Mouse (Mus musculus) limb, embryonic 15.5 days (tissue): ENCODE measurements around the gene Doc2g. TPM values are rescaled to one million over a fixed set of nuclear protein-coding genes. Genes with fewer than 3 reads are reported as not detected.
"Not testable (repeated sequence)": the region's sequence is repeated elsewhere in the genome, so short reads cannot be mapped to it uniquely, and the experiment has no call there.

Source experiments
- ATAC-seq: fragments of 200-750 bp; cut with Nextera tagmentation; 2 replicates; pipeline ENCODE4 v1.8.0; 2017; ENCODE audit warnings: low read depth, moderate TSS enrichment; ENCODE audit not compliant: insufficient number of reproducible peaks, low FRiP score, low TSS enrichment
- H3K27ac ChIP-seq: fragments of 300-500 bp; sonication (generic); 2 replicates; pipeline ENCODE4 v1.5.1; 2015; ENCODE audit warnings: moderate library complexity, mild to moderate bottlenecking, inconsistent platforms
- H3K27me3 ChIP-seq: fragments of 300-500 bp; sonication (generic); 2 replicates; pipeline ENCODE4 v1.6.1; 2015; ENCODE audit warnings: inconsistent platforms
- H3K36me3 ChIP-seq: fragments of 300-500 bp; sonication (generic); 2 replicates; pipeline ENCODE4 v1.6.1; 2015; ENCODE audit warnings: inconsistent platforms
- H3K4me1 ChIP-seq: fragments of 300-500 bp; sonication (generic); 2 replicates; pipeline ENCODE4 v1.6.1; 2015; ENCODE audit warnings: inconsistent platforms
- H3K4me2 ChIP-seq: fragments of 300-500 bp; sonication (generic); 2 replicates; pipeline ENCODE4 v1.6.1; 2015; ENCODE audit warnings: mild to moderate bottlenecking, inconsistent platforms
- H3K4me3 ChIP-seq: fragments of 300-500 bp; sonication (generic); 2 replicates; pipeline ENCODE4 v1.5.1; 2015; ENCODE audit warnings: mild to moderate bottlenecking, inconsistent platforms
- H3K9ac ChIP-seq: fragments of 300-500 bp; sonication (generic); 2 replicates; pipeline ENCODE4 v1.6.1; 2015; ENCODE audit warnings: inconsistent platforms
- H3K9me3 ChIP-seq: fragments of 300-500 bp; sonication (generic); 2 replicates; pipeline ENCODE4 v1.6.1; 2016; ENCODE audit warnings: inconsistent platforms
- WGBS: fragments of 180-500 bp; shearing (Covaris S2); methylation state at CpG from one replicate; pipeline ENCODE4 v1.1.7; 2015; 5-methylcytosine and 5-hydroxymethylcytosine counted together
- polyA plus RNA-seq: library from polyadenylated mRNA; unstranded; fragments of >200 nt; fragmentation: Nextera tagmentation; extraction: Ambion mirVana; gene quantifications from 2 replicates; pipeline ENCODE4 v1.2.1, GENCODE M21; 2015

Doc2g gene
- polyA plus RNA-seq, 1 experiment from 2014 or later: 4.4 TPM

GRCm38 (mm10) chr19:4045966-4046865 lies 43.1 kb downstream of the Doc2g start, which contains the start of gene Gstp2:
Gene Gstp2 (minus strand): TSS chr19:4046023.
- peak within 1 kb of the TSS; percentile 67 for H3K27ac ChIP-seq
- peak within 1 kb of the TSS; percentile 8 for H3K4me3 ChIP-seq
- 44% methylated on average over 16 of the region's 16 CpGs for WGBS
- H3K4me2 ChIP-seq: peak within 1 kb of the TSS; percentile 19
- H3K27me3 ChIP-seq: no peaks in the 10 kb centered on the region
- H3K9ac ChIP-seq: no peak within 1 kb of the TSS
- H3K36me3 ChIP-seq: no peaks in the 10 kb centered on the region
- ATAC-seq: no peak
- peaks cover 9% of the 10 kb centered on the region for H3K4me1 ChIP-seq
- no peaks in the 10 kb centered on the region for H3K9me3 ChIP-seq

- Histone ChIP-seq H3K27ac (no peak overlapping the region; the same call in 1 of the 2 replicates), H3K9ac (no peak overlapping the region), H3K36me3 (no peaks in the 10 kb centered on the region), H3K9me3 (no peaks in the 10 kb centered on the region), H3K27me3 (no peaks in the 10 kb centered on the region), H3K4me3 (no peak overlapping the region), H3K4me1 (peaks cover 9% of the 10 kb centered on the region), H3K4me2 (no peak overlapping the region)
- no peak for ATAC-seq
- 73% methylated on average over 8 of the region's 8 CpGs for WGBS
Observed at GRCm38 (mm10) chr19:4046866-4047254, 43.7 kb downstream of the Doc2g start.

GRCm38 (mm10) chr19:4047859-4048258 lies 44.7 kb downstream of the Doc2g start:
- no peaks in the 10 kb centered on the region for H3K36me3 ChIP-seq
- no peak overlapping the region for H3K27ac ChIP-seq
- H3K9me3 ChIP-seq: no peaks in the 10 kb centered on the region
- H3K9ac ChIP-seq: no peak overlapping the region
- H3K4me3 ChIP-seq: no peak overlapping the region
- H3K4me1 ChIP-seq: peaks cover 9% of the 10 kb centered on the region
- ATAC-seq: no peak
- WGBS: 18% methylated on average over 4 of the region's 4 CpGs
- no peaks in the 10 kb centered on the region for H3K27me3 ChIP-seq
- H3K4me2 ChIP-seq: no peak overlapping the region

GRCm38 (mm10) chr19:4049069-4049468 lies 46.0 kb downstream of the Doc2g start:
- not testable (repeated sequence) for H3K4me1 ChIP-seq, H3K4me3 ChIP-seq, H3K27ac ChIP-seq, H3K9ac ChIP-seq, H3K4me2 ChIP-seq, H3K27me3 ChIP-seq, H3K36me3 ChIP-seq, H3K9me3 ChIP-seq, ATAC-seq
- WGBS: 84% methylated on average over 5 of the region's 5 CpGs

- ATAC-seq: no peak
- H3K27me3 ChIP-seq: no peaks in the 10 kb centered on the region
- H3K36me3 ChIP-seq: no peaks in the 10 kb centered on the region
- no peak overlapping the region for H3K27ac ChIP-seq
- H3K4me3 ChIP-seq: no peak overlapping the region
- 94% methylated on average over 5 of the region's 5 CpGs for WGBS
- no peak overlapping the region for H3K9ac ChIP-seq
- no peaks in the 10 kb centered on the region for H3K9me3 ChIP-seq
- no peak overlapping the region for H3K4me2 ChIP-seq
- H3K4me1 ChIP-seq: peaks cover 5% of the 10 kb centered on the region
Observed at GRCm38 (mm10) chr19:4051016-4051415, 47.9 kb downstream of the Doc2g start.

- peaks cover 3% of the 10 kb centered on the region; the same call in 1 of the 2 replicates for H3K4me1 ChIP-seq
- H3K4me3 ChIP-seq: no peak overlapping the region
- H3K27ac ChIP-seq: no peak overlapping the region
- no peaks in the 10 kb centered on the region for H3K9me3 ChIP-seq
- H3K27me3 ChIP-seq: no peaks in the 10 kb centered on the region
- H3K36me3 ChIP-seq: no peaks in the 10 kb centered on the region
- no peak overlapping the region for H3K4me2 ChIP-seq
- WGBS: 45% methylated on average over 10 of the region's 10 CpGs
- H3K9ac ChIP-seq: no peak overlapping the region
- no peak for ATAC-seq
Observed at GRCm38 (mm10) chr19:4051741-4052515, 48.8 kb downstream of the Doc2g start.

- peaks cover 3% of the 10 kb centered on the region; the same call in 1 of the 2 replicates for H3K4me1 ChIP-seq
- H3K9ac ChIP-seq: no peak overlapping the region
- H3K4me2 ChIP-seq: no peak overlapping the region
- no peaks in the 10 kb centered on the region for H3K27me3 ChIP-seq
- no peak for ATAC-seq
- H3K9me3 ChIP-seq: no peaks in the 10 kb centered on the region
- no peak overlapping the region for H3K4me3 ChIP-seq
- H3K36me3 ChIP-seq: no peaks in the 10 kb centered on the region
- H3K27ac ChIP-seq: no peak overlapping the region
- WGBS: 67% methylated on average over 5 of the region's 5 CpGs
Observed at GRCm38 (mm10) chr19:4052516-4053030, 49.5 kb downstream of the Doc2g start.

GRCm38 (mm10) chr19:4054613-4055012 lies 51.5 kb downstream of the Doc2g start:
- Histone ChIP-seq H3K36me3 (no peaks in the 10 kb centered on the region), H3K9ac (no peak overlapping the region), H3K27me3 (no peaks in the 10 kb centered on the region), H3K4me3 (no peak overlapping the region), H3K9me3 (no peaks in the 10 kb centered on the region), H3K27ac (no peak overlapping the region), H3K4me1 (peaks cover 3% of the 10 kb centered on the region; the same call in 1 of the 2 replicates), H3K4me2 (no peak overlapping the region)
- 80% methylated on average over 5 of the region's 5 CpGs for WGBS
- ATAC-seq: no peak

- Histone ChIP-seq H3K36me3 (no peaks in the 10 kb centered on the region), H3K27me3 (no peaks in the 10 kb centered on the region), H3K4me2 (no peak overlapping the region), H3K27ac (no peak overlapping the region), H3K4me1 (peaks cover 3% of the 10 kb centered on the region; the same call in 1 of the 2 replicates), H3K4me3 (no peak overlapping the region), H3K9ac (peak overlapping the region; percentile 1; the same call in 1 of the 2 replicates), H3K9me3 (no peaks in the 10 kb centered on the region)
- no peak for ATAC-seq
- WGBS: 64% methylated on average over 8 of the region's 8 CpGs
Observed at GRCm38 (mm10) chr19:4055216-4055946, 52.3 kb downstream of the Doc2g start.

GRCm38 (mm10) chr19:4055947-4056693 lies 53.0 kb downstream of the Doc2g start:
- Histone ChIP-seq H3K9ac (0 out of 2 replicates have a peak overlapping the region, but pooled peaks have one; percentile 0), H3K36me3 (no peaks in the 10 kb centered on the region), H3K4me1 (peaks cover 3% of the 10 kb centered on the region; the same call in 1 of the 2 replicates), H3K4me2 (no peak overlapping the region), H3K4me3 (no peak overlapping the region), H3K27ac (no peak overlapping the region), H3K9me3 (no peaks in the 10 kb centered on the region), H3K27me3 (no peaks in the 10 kb centered on the region)
- ATAC-seq: no peak
- WGBS: 52% methylated on average over 15 of the region's 15 CpGs
